Mouse (Mus musculus): ENCODE measurements at regions not wholly inside any gene's neighbourhood (a gene's known extent, or its start where the extent isn't known, plus 50 kb on each side); places are given as distances from the start of the nearest gene placed in this dataset.

DNA sequence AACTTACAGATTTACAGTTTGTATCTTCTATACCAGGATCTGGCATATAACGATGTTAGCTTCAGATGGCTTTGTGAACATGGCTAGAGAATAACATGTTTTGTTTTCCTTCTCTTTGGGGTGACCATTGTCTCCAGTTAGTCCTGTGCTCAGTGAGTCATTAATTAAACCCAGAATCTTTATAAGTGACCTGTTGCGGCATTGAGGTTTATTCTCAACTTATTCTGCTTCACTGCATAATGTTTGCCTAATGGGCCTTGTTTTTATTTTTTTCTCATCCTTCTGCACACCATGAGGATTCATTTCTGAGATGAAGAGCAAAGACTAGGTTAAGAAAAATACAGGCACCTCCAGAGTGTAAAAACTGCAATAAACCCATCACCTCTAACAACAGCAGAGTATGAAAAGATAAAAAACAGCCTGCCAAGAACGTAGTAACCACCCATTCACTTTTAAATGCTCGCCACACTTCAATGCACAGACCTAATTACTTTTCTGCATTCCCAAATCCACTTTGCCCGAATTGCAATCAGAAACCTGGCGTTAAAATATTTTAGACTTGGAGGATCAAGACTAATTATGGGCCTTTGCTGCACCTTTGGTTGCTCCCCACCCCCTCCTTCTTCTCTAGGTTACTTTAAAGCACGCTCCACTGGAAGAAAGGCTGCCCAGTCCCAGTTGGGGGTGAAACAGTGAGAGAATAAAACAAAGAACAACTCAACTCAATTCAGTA is 381.5 kb upstream of the Nr2f1 start:
- DNase-seq, result no peak

- no peak for DNase-seq
Observed at GRCm38 (mm10) chr13:78577497-78577896, 377.9 kb upstream of the Nr2f1 start.

GRCm38 (mm10) chr13:78576300-78577296 is 377.0 kb upstream of the Nr2f1 start:
- no peak for DNase-seq

- DNase-seq, result no peak
Observed at GRCm38 (mm10) chr13:78571093-78571492, 371.5 kb upstream of the Nr2f1 start.

DNA sequence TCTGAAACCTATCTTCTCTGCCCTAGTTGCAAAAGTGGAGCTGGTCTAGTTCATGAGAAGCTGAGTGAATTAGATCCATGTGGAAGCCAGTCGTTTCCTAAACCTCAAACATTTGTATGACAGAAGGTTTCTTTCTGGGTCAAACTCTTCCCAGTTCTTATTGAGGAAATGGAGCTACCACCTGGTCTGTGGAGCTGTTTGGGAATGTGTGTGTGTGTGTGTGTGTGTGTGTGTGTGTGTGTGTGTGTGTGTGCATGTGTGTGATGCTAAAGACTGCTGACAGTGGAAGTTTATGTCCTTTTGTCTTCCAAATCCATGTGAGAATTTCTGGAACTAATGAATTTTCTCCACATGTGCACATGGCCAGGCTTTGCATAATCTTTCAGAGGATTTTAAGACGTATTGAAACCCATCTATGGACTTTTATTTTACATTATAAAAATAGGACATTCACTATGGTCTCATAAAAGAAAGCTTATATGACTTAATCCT is 324.9 kb upstream of the Nr2f1 start:
- no peak for DNase-seq

DNA sequence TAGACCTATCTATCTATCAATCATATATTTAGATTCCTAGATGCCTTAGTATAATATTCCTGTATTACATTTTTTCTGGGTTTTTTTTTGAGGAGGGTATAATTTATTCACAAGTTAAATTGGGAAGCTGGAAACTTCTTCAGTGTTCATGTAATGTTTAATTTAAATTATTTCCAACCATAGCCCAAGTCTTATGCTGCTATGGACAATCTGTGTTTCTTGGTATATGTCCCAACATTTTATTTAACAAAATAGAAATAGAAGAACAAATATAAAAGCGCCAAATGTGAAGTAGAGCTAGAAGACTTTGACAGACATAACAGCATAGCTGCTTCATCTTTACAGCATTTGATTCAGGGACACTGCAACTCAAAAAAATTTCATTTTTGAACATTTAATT is 321.2 kb upstream of the Nr2f1 start:
- DNase-seq, result no peak

- DNase-seq, result no peak
Observed at GRCm38 (mm10) chr13:78520186-78520585, 320.6 kb upstream of the Nr2f1 start.

DNA sequence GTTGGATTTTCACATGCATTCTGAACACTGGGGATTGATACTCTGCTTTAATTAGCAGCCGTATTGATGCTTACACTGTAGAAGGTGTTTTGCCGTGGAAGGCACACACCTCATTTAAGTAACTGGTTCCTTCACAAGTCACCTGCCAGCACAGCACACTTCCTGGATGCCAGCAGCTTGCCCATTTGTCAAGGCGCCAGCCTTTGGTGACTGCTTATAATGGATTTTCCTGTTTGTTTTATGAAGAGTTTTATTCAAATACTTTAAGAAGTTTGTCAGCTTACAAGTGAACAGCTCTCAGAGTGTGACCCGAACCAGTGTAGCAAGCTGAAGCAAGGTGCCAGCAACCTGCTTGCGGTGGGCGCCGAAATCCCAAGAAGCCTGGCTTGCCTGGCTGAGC is 301.0 kb upstream of the Nr2f1 start:
- DNase-seq, result no peak

- no peak for DNase-seq
Observed at GRCm38 (mm10) chr13:78483760-78484357, 284.3 kb upstream of the Nr2f1 start.

- peak; percentile 89 for DNase-seq
Observed at GRCm38 (mm10) chr13:78482929-78483759, 283.6 kb upstream of the Nr2f1 start.

DNA sequence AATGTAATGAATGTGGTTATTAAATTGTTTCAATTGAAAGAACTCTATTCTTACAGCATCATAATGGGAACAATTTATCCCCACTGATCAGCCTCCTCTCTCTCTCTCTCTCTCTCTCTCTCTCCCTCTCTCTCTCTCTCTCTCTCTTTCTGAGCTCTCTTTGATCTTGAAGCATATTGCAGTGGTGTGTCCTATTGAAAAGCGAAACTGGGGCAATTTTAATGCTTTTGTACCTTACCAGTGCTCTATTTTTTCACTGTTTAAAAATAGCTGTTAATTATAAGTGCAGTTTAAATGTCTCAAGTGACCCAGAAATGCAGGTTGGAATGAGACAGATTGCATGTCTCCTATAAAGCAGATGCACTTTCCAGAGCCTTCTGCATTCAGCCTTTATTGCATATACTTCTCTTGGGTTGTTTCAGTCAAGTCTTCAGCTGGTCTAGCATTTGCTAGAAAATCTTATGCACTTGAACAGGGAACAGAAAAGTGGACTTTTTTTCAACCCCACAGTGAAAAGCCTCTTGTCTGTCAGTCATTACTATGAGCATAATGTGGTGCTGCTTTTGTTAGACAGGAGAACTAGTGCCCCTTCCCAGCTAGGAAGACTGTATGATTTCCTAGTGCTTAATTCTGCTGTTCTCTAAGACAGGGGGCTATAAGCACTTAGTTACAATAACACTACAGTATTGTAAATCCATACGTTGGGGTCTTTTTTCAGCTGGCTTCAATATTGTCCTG is 251.9 kb upstream of the Nr2f1 start:
- DNase-seq, result no peak

GRCm38 (mm10) chr13:78446726-78447031 is 247.1 kb upstream of the Nr2f1 start:
- DNase-seq, result no peak

GRCm38 (mm10) chr13:78445891-78446725 is 246.6 kb upstream of the Nr2f1 start:
- DNase-seq, result no peak

DNA sequence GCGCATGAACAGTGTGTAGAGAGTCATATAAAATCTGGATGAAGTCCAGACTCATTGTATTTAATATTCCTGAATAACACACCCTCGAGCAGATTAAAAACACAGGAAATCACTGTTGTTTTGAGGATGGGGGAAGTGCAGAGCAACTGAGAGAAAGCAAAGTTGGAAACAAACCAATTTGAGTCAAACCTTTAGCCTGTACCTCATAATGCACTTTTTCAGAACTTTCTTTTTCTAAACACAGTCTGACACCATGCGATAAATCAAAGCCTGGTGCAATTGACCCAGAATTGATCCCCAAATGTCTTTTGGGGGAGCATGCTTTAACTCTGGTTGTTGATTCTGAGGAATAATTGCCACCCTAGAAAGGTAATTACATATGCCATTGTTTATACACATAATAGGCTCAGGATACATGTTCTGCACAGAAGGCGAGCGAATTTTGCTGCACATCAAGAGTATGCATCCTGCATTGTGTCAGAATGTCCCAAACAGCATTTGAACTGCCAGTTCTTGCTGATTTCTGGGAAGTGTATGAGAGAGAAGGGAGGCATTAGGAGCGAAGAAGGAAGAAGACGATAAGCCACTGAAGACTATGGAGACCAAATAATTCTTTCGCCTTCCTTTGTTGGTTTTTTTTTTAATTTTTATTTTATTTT is 245.3 kb upstream of the Nr2f1 start:
- no peak for DNase-seq

DNA sequence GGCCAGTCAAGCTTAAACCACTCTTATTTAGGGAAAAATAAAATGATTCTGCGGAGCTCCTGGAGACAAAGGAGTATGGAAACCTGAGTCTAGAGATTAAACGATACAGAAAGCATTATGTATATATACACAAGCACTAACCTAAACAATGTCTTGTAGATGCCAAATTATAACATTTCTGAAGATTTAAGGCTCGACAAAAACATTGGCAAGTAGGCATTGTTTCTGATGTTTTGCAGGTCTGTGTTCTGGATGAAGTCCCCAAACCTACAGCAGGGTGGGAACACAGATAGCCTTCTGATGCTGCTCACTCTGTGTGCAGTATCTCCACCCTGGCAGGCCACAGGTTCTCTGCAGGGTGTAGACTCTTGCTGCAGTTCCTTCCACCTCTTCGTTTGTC is 228.9 kb upstream of the Nr2f1 start:
- DNase-seq, result no peak

GRCm38 (mm10) chr13:78428084-78428445 is 228.5 kb upstream of the Nr2f1 start:
- DNase-seq, result peak; percentile 10

GRCm38 (mm10) chr13:78427141-78428083 is 227.9 kb upstream of the Nr2f1 start:
- peak; percentile 27 for DNase-seq

DNA sequence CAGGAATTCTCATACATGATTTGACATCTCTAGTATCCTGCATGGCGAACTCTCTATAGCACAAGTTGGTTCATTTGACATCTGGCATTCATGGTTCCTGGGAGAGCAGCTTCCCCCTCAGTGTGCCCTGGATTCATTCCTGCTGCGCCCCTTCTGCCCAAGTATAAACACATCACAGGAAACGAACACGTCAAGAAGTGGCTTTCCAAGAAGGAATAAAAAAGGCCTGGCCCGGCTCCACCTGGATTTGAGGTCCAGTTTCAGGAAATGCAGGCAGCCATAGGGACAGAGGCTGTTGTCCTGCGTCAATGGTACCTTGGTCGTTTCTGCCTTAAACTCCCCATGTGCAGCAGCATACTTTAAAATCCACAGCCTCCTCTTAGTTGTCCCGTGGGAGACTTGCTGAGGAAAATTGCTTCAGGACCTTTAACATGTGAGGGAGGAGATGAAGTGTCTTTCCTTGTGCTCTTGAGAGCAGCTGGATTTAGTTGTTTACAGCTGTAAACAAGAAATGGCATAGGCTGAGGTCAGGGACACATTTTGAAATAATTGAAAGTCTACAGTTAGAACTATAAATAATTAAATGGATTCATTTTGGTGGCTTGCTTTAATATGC is 226.9 kb upstream of the Nr2f1 start:
- DNase-seq, result no peak

Measured in adrenal gland, postnatal 10 days (tissue).